Mouse (Mus musculus) neural tube, embryonic 12.5 days (tissue): ENCODE measurements around the gene Tbx15. TPM values are rescaled to one million over a fixed set of nuclear protein-coding genes. Genes with fewer than 3 reads are reported as not detected.

Experiments used
- ATAC-seq: fragments of 200-750 bp; cut with Nextera tagmentation; 2 replicates; pipeline ENCODE4 v1.8.0; 2017; ENCODE audit warnings: low read depth, mild to moderate bottlenecking, moderate TSS enrichment, moderate library complexity; ENCODE audit not compliant: low FRiP score
- H3K27ac ChIP-seq: fragments of 300-500 bp; sonication (generic); 2 replicates; pipeline ENCODE4 v1.5.1; 2016
- H3K27me3 ChIP-seq: fragments of 300-500 bp; sonication (generic); replicated peaks from 2 replicates; pipeline ENCODE4 v1.6.1; 2016; ENCODE audit warnings: mild to moderate bottlenecking
- H3K36me3 ChIP-seq: fragments of 300-500 bp; sonication (generic); 2 replicates; pipeline ENCODE4 v1.6.1; 2016; ENCODE audit warnings: mild to moderate bottlenecking
- H3K4me1 ChIP-seq: fragments of 300-500 bp; sonication (generic); 2 replicates; pipeline ENCODE4 v1.6.1; 2016
- H3K4me2 ChIP-seq: fragments of 300-500 bp; sonication (generic); replicated peaks from 2 replicates; pipeline ENCODE4 v1.6.1; 2016; ENCODE audit warnings: mild to moderate bottlenecking
- H3K4me3 ChIP-seq: fragments of 300-500 bp; sonication (generic); 2 replicates; pipeline ENCODE4 v1.5.1; 2016
- H3K9ac ChIP-seq: fragments of 300-500 bp; sonication (generic); 2 replicates; pipeline ENCODE4 v1.6.1; 2016; ENCODE audit warnings: mild to moderate bottlenecking
- H3K9me3 ChIP-seq: fragments of 300-500 bp; sonication (generic); 2 replicates; pipeline ENCODE4 v1.6.1; 2016; ENCODE audit warnings: mild to moderate bottlenecking
- WGBS: fragments of 180-500 bp; shearing (Covaris S2); methylation state at CpG from one replicate; pipeline ENCODE4 v1.1.7; 2016; 5-methylcytosine and 5-hydroxymethylcytosine counted together
- polyA plus RNA-seq: library from polyadenylated mRNA; unstranded; fragments of >200 nt; fragmentation: Nextera tagmentation; extraction: Ambion mirVana; gene quantifications from 2 replicates; pipeline ENCODE4 v1.2.1, GENCODE M21; 2016

The Tbx15 gene
- polyA plus RNA-seq, 1 experiment from 2014 or later = 2.7 TPM

DNA sequence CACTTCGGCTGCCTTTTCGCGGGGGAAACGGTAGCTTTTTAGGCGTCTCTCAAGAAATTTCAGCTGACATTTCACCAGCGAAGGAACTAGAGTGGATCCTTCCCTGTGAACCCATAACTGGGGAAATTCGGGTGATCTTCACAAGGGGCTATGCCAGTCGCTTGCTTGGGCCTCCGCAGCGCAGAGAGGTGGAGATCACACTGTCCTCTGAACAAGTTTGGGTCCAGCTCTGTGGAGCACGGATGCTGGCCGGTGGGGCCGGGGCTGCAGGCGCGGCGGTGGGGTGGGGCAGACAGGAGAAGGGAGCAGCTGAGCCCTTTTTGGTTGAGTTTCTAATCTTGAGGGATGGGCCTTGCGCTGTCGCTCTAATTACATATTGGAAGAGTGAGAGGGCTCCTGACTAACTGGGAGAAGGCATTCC lies 21.2 kb downstream of the Tbx15 start:
- Histone ChIP-seq H3K9me3 (no peaks in the 10 kb centered on the region), H3K4me3 (no peak overlapping the region), H3K36me3 (no peaks in the 10 kb centered on the region), H3K27ac (no peak overlapping the region), H3K4me2 (no peak overlapping the region), H3K4me1 (0 out of 2 replicates have a peak, but pooled peaks cover 3% of the 10 kb centered on the region), H3K27me3 (peaks cover 90% of the 10 kb centered on the region), H3K9ac (no peak overlapping the region)
- WGBS = under 1% methylated on average over 18 of the region's 18 CpGs
- no peak for ATAC-seq

DNA sequence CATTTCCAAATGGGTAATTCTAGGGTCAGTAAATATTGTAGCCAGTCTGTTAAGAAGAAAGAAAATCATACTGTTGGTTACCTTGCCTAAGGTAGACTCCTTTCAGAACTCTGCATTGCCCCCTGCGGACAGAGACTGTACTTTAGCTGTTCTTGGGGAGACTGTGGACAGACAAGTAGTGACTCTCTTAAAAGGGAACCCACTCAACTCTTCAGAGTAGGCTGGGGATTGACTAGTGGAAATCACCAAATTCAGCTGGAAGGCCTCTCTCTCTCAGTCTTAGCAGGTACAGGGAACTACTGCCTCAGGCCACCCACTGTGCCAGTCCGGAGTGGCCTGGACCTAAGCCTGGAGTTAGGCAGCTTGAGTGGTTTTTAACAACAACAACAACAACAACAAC lies 21.8 kb downstream of the Tbx15 start:
- no peak overlapping the region for H3K9ac ChIP-seq
- H3K4me2 ChIP-seq = no peak overlapping the region
- H3K9me3 ChIP-seq = no peaks in the 10 kb centered on the region
- 3% methylated on average over 2 of the region's 2 CpGs for WGBS
- peaks cover 89% of the 10 kb centered on the region for H3K27me3 ChIP-seq
- ATAC-seq = no peak
- H3K4me1 ChIP-seq = 0 out of 2 replicates have a peak, but pooled peaks cover 1% of the 10 kb centered on the region
- H3K4me3 ChIP-seq = no peak overlapping the region
- H3K36me3 ChIP-seq = no peaks in the 10 kb centered on the region
- H3K27ac ChIP-seq = no peak overlapping the region

DNA sequence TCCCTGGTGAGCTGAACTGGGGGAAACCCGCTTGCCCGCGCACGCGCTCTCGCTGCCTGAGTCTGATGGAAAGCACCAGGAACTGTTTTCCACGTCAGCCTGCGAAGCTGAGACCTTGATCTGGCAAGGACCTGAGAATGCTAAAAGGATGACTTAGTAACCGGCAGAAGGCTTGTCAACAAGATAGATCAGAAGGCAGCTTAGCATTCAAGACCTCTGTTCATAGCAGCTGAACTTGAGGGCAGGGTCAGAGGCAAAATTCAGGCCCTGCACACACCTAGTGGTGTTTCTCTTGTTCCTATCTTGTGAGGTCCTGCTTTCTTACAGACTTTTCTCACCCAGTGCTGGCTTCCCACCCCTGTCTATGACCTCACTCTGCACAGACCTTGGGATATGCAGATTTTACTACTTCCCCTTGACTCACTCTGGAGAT lies 23.3 kb downstream of the Tbx15 start:
- 18% methylated on average over 9 of the region's 9 CpGs for WGBS
- H3K27me3 ChIP-seq = peaks cover 79% of the 10 kb centered on the region
- no peak for ATAC-seq
- no peak overlapping the region for H3K4me2 ChIP-seq
- H3K9ac ChIP-seq = no peak overlapping the region
- H3K36me3 ChIP-seq = no peaks in the 10 kb centered on the region
- no peak overlapping the region for H3K4me3 ChIP-seq
- no peak overlapping the region for H3K27ac ChIP-seq
- H3K9me3 ChIP-seq = no peaks in the 10 kb centered on the region
- no peaks in the 10 kb centered on the region for H3K4me1 ChIP-seq

DNA sequence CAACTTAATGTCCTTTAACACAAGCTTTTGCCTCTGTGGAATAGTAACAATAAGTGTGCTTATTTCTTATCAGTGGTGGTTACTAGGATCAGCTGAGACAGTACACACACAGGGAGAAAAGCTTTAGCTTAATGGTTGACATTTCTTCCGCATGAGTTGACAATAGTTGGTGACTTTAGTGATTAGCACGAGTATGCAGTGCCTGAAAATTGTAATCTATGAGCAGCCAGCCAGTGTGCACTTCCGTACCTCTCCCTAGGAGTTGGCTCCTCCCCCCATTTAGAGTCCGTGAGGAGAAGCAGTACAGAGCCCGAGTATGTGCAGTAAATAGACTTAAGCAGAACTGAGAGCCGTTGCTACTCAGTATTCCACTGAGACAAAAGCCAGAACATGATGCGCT lies 24.5 kb downstream of the Tbx15 start:
- Histone ChIP-seq H3K27ac (no peak overlapping the region), H3K27me3 (peaks cover 69% of the 10 kb centered on the region), H3K9ac (no peak overlapping the region), H3K9me3 (no peaks in the 10 kb centered on the region), H3K4me1 (no peaks in the 10 kb centered on the region), H3K36me3 (no peaks in the 10 kb centered on the region), H3K4me2 (no peak overlapping the region), H3K4me3 (no peak overlapping the region)
- 27% methylated on average over 7 of the region's 7 CpGs for WGBS
- no peak for ATAC-seq

DNA sequence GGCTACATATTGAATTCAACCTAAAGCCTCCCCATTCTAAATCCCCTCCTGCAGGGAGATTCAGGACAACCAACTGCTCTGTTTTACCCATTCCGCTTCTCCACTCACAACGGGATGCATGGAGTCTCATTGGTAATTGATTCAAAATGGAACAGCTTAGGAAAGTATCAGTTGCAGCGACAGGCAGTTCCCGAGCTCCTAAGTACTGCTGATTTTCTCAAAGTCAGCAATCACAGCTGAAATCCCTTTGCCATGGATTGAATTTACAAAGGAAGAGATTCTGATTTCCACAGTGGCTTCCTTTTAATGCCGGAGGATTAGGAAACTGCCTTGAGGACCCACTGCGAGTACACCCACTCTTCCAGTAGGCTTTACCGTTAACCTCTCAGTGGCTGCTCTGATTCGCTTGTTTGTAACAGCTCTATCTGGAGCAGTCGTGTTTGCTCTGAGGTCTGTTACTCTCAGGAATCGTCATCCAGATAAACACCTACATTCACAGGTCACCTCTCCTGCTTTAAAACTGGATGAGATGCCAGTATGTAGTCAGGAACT lies 26.6 kb downstream of the Tbx15 start:
- no peak overlapping the region for H3K27ac ChIP-seq
- peaks cover 52% of the 10 kb centered on the region for H3K27me3 ChIP-seq
- no peak for ATAC-seq
- H3K9ac ChIP-seq = no peak overlapping the region
- WGBS = 61% methylated on average over 10 of the region's 10 CpGs
- H3K4me2 ChIP-seq = no peak overlapping the region
- H3K9me3 ChIP-seq = no peaks in the 10 kb centered on the region
- H3K36me3 ChIP-seq = no peaks in the 10 kb centered on the region
- no peaks in the 10 kb centered on the region for H3K4me1 ChIP-seq
- H3K4me3 ChIP-seq = no peak overlapping the region

DNA sequence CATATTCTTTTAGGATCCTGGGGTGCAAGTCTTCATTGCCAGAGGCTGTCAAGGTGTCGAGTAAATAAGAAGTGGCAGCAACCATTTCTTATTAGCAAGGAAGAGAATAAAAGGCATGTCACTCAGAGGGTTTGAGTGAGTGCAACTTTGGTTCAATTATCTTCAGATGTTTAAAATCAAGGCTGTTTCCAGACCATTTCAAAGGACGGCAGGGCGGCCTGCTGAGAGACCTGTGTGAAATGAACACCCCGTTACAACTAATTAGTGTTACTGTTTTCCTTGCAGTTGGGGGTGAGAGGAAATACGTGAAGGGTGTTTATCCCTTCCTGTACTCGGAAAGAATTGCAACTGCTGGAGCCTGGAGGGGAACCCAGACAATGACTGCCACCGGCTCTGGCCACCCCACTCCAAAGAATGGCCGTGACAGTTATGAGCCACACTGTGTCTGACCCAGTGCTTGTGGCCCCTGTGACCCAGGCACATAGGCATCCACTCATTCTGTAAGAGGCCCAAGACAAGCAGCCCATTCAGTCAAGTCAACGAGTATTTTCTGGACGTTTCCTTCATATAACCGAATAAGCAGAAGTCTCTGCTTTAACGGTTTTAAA lies 37.9 kb downstream of the Tbx15 start:
- H3K4me1 ChIP-seq = no peaks in the 10 kb centered on the region
- H3K9me3 ChIP-seq = no peaks in the 10 kb centered on the region
- H3K27me3 ChIP-seq = no peaks in the 10 kb centered on the region
- no peak overlapping the region for H3K4me2 ChIP-seq
- no peaks in the 10 kb centered on the region for H3K36me3 ChIP-seq
- no peak overlapping the region for H3K27ac ChIP-seq
- no peak overlapping the region for H3K9ac ChIP-seq
- no peak overlapping the region for H3K4me3 ChIP-seq
- ATAC-seq = no peak
- WGBS = 43% methylated on average over 12 of the region's 12 CpGs

DNA sequence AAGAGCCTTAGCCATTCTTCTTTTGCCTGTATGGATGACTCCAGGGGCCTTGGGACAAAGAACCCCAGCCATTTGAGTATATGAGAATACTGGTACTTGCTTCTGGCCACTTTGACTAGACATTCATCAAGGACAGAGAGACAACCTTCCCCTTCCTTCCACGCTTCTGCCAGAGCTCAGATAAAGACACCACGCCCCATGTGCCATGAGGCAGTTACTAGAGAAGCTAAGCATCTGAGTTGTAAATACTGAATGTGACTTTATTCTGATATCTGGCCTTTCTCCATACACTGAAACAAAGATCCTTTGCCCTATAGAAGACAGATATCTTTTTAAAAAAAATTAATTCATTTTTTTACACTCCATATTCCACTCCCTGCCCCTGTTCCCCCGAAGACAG lies 39.5 kb downstream of the Tbx15 start:
- no peak overlapping the region for H3K4me3 ChIP-seq
- no peaks in the 10 kb centered on the region for H3K4me1 ChIP-seq
- 90% methylated on average over 3 of the region's 3 CpGs for WGBS
- no peak overlapping the region for H3K4me2 ChIP-seq
- H3K27ac ChIP-seq = no peak overlapping the region
- no peaks in the 10 kb centered on the region for H3K9me3 ChIP-seq
- H3K27me3 ChIP-seq = no peaks in the 10 kb centered on the region
- no peak for ATAC-seq
- no peaks in the 10 kb centered on the region for H3K36me3 ChIP-seq
- H3K9ac ChIP-seq = no peak overlapping the region

DNA sequence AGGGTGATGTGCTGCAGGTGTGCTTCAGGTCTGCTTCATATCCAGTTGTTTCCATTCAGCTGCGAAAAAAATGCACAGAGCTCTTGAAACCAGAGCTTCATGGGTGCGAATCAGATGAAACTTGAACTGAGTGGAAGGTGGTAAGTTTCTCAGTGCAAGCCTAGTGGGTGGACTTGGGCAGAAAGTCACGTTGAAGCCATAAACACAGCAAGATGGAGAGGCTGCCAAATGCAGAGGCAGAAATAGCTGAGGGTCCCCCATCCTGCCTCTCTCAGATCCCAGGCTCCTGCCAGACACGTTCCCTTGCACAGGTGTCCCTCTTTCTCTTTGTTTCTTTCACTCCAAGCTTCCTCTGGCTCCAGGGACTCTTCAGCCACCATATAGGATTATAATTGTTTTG lies 41.3 kb downstream of the Tbx15 start:
- no peaks in the 10 kb centered on the region for H3K36me3 ChIP-seq
- no peak for ATAC-seq
- 72% methylated on average over 4 of the region's 4 CpGs for WGBS
- no peak overlapping the region for H3K27ac ChIP-seq
- H3K4me1 ChIP-seq = no peaks in the 10 kb centered on the region
- H3K9ac ChIP-seq = no peak overlapping the region
- no peaks in the 10 kb centered on the region for H3K9me3 ChIP-seq
- no peak overlapping the region for H3K4me3 ChIP-seq
- no peak overlapping the region for H3K4me2 ChIP-seq
- H3K27me3 ChIP-seq = no peaks in the 10 kb centered on the region

DNA sequence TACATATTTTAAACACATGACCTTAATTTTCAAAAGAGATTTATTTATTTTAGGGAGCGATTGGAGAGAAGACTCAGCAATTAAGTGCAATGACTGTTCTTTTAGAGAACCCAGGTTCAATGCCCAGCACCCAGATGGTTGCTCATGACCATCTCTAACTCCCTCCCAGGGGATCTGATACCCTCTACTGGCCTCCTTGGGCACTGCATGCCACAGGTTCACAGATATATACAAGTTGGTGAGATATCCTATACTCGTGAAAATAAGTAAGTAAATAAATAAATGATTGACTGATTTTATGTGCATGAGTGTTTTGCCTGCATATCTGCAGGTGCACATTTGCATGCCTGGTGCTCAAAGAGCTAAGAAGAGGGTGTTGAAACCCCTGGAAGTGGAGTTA lies 48.1 kb downstream of the Tbx15 start:
- Histone ChIP-seq H3K4me2 (no peak overlapping the region), H3K4me1 (no peaks in the 10 kb centered on the region), H3K36me3 (no peaks in the 10 kb centered on the region), H3K27me3 (no peaks in the 10 kb centered on the region), H3K27ac (no peak overlapping the region), H3K4me3 (no peak overlapping the region), H3K9me3 (no peaks in the 10 kb centered on the region), H3K9ac (no peak overlapping the region)
- WGBS = 53% methylated on average over 2 of the region's 2 CpGs
- ATAC-seq = no peak

DNA sequence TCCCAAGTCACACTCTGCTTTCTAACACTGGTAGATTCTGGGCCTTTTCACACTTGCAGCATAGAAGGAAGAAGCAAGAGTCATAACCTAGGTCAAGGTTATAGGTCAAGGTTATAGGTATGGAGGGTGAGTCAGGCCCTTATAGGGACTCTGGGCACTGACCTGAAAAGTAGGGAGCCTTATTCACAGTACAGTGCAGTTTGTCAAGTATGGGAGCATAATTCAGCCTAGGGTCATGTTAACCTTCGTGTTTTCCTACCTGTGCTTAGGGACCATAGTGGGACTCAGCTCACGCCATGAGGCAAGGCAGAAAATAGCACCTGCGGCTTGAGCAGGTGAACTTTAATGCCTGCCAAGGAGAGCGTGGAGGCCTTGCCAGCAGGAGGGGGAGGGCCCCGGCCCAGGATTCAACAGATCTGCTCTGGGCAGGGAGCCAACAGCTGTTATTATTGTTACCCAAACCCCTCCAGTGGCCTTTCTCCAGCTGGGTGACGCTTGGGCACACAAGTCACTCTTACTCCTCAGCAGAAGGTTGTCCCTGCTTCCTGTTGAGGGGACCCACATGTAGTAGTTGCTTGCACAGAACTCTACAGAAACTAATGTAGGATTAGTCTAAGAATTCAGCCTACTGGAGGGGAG lies 50.0 kb downstream of the Tbx15 start:
- Histone ChIP-seq H3K4me2 (no peak overlapping the region), H3K4me1 (no peaks in the 10 kb centered on the region), H3K9me3 (no peaks in the 10 kb centered on the region), H3K4me3 (no peak overlapping the region), H3K9ac (no peak overlapping the region), H3K27me3 (no peaks in the 10 kb centered on the region), H3K27ac (no peak overlapping the region), H3K36me3 (no peaks in the 10 kb centered on the region)
- peak; percentile 50; the same call in 1 of the 2 replicates for ATAC-seq
- 44% methylated on average over 6 of the region's 6 CpGs for WGBS

DNA sequence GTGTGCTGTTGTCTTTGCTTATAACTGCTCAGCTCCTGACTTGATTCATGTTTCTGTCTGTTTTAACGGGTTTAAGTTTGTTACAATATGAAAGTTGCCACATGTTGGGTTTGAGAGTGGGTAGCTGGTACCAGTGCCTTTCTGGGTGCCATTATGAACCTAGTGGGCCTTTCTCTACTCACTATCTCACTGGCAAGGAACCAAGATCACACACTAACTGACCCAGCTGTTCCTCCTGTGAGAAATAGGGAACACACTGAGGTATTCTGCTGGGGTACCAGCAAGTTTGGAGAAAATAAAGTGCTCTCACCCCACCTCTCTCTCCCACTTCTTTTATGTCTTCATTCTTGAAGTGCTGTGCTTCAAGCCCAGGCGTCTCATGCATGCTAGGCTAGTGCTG lies 50.7 kb downstream of the Tbx15 start:
- WGBS = 85% methylated on average over 2 of the region's 2 CpGs

DNA sequence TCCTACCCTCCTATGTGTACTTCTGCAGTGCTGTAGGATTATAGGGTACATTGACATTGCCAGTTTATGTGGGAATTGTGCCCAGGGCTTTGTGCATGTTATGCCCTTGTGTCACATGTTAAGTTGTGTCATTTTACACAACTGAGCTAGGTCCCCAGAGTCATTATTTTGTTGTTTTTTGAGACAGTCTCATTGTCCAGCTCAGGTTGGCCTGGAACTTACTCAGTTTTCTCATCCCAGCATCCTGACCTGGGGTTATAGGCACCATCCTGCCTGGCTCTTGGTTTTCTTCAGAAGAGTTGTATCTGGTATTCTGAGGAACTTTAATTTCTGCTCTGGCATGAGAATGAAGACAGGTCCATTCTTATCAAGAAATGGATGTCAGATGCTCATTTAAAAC lies 51.2 kb downstream of the Tbx15 start:
- no peak overlapping the region for H3K4me3 ChIP-seq
- ATAC-seq = no peak

More for the DNA sequence above, 50.7 kb downstream of the Tbx15 start:
- Histone ChIP-seq H3K36me3 (no peaks in the 10 kb centered on the region), H3K27me3 (no peaks in the 10 kb centered on the region), H3K4me3 (no peak overlapping the region), H3K4me2 (no peak overlapping the region), H3K9me3 (no peaks in the 10 kb centered on the region), H3K9ac (no peak overlapping the region), H3K4me1 (no peaks in the 10 kb centered on the region), H3K27ac (no peak overlapping the region)
- ATAC-seq = no peak

DNA sequence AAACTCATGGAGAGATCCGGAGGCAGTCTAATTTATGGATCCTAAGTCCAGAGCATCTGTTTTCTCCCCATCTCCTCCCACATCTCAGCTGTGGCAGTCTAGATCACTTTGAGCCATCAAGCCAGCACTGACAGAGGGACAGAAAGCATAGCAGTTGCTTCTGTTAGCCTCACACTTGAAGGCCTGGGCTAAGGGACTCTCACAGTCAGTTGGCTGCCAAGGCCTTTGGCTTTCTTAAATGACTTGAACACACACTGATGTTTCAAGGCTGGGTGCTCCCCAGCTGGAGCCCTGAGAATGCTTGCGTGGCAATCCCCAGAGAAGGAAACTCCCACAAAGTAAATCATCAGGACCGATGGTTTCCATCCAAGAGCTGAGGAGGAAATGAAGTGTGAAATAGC lies 52.4 kb downstream of the Tbx15 start:
- no peaks in the 10 kb centered on the region for H3K27me3 ChIP-seq
- H3K9ac ChIP-seq = no peak overlapping the region
- no peaks in the 10 kb centered on the region for H3K9me3 ChIP-seq
- H3K27ac ChIP-seq = no peak overlapping the region
- H3K4me1 ChIP-seq = no peaks in the 10 kb centered on the region
- no peaks in the 10 kb centered on the region for H3K36me3 ChIP-seq
- no peak for ATAC-seq
- H3K4me3 ChIP-seq = no peak overlapping the region
- no peak overlapping the region for H3K4me2 ChIP-seq
- 72% methylated on average over 3 of the region's 3 CpGs for WGBS

More for the DNA sequence above, 51.2 kb downstream of the Tbx15 start:
- no peak overlapping the region for H3K4me2 ChIP-seq
- no peak overlapping the region for H3K9ac ChIP-seq
- H3K4me1 ChIP-seq = no peaks in the 10 kb centered on the region
- H3K36me3 ChIP-seq = no peaks in the 10 kb centered on the region
- no peaks in the 10 kb centered on the region for H3K27me3 ChIP-seq
- H3K9me3 ChIP-seq = no peaks in the 10 kb centered on the region
- H3K27ac ChIP-seq = no peak overlapping the region
